Mouse (Mus musculus): ENCODE measurements around the gene Dph1.

Gene Dph1

DNA sequence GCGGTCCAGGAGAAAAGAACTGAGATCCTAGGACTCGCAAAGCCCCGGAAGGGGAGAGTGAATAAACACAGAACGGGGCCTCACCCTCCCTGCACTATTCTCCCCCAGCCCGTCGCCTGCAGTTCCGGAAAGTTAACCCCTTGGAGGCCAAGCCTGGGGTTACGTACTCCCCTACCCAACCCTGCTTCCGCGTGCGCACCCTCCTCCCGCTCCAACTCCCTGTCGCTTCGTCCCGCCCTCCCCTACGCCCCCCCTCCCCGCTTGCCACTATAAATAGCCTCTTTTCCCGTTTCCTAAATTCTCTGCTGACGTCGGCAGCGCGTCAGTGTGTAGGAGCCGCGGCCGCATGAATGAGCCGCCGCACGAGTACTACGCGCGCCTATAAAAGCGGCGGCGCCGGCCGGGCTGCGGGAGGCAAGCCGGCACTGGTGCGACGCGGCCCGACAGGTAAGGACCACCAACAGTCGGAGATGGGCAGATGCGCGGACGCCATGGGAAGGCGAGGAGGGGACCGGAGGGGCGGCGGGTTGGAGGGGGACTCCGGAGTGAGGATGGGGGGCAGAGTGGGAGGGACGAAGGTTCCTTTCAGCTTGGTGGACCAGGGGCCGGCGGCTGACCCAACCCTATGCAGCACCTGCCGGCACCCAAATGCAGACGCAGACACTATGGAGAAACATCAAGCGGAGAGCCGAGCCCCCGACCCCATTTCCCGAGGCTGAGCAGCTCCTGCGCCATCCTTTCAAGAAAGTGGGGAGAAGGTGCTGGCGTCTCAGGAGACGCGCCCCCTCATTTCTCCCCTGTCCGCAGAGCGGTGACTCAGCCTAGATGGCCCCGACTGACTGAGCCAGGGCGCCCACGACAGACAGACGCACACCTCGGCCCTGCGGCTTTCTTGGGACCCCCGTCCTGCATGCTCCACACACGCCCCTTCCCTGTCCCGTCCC, 18.6 kb downstream of the Dph1 start:
- DNase-seq = peak; percentile 43 to 49

DNA sequence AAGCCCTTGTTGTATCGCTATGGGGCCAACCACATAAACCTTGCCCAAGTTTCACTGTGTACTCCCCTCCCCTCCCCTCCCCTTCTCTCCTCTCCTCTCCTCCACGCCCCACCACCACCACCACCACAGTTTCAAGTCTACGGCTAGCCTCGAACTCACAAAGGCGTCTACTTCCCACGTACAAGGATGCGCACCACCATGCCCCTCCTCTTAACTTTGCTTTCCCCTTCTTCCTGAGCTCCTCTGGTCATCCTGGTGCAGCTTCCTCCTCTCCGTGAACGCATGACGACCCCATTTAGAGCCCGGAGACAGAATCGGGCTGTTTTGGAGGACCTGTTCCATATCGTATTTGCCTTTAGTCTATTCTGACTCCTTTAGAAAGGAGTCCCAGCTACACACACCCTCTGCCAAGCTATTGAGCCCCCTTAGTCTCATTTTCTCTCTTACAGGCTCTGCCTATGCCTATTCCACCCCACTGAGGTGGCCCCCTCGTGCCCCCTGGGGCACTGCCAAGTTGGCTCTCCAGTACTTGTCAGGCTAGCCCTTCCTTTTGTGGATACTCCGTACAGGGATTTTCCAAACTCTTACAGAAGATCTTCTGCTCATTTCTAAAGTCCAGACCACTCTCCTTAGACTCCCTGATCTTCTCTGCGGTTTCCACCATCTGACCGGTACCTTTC, 19.7 kb downstream of the Dph1 start:
- DNase-seq = peak in 1 of 2 experiments; percentile 20

DNA sequence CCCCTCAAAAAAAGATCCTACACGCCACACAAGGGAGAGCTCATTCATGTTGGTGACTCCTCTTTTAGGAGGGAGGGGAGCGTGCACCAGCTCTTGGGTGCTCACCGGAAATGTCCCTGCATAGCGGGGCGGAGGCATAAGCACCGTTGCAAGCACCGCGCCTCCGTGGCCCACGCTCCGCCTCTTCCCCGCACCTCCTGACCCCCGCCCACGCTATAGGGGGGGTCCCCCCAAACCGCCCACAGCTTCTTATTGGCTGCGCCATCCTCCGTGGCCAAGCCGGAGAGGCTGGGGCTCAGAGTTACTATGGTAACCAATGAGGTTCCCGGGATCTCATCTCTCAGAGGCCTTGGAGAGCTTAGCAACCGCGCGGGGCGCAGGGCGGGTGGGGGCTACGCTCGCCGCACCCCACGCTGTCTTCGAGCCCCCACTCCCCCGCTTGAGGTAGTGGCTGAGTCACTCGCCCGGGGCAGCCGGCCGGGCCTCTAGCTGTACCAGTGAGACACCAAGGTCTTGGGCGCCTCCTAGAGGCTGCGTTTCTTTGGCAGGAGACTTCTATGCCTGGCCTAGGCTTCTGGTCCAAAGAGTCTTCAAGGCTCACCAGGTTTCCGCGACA, 20.8 kb downstream of the Dph1 start:
- peak; percentile 92 to 93 for DNase-seq

DNA sequence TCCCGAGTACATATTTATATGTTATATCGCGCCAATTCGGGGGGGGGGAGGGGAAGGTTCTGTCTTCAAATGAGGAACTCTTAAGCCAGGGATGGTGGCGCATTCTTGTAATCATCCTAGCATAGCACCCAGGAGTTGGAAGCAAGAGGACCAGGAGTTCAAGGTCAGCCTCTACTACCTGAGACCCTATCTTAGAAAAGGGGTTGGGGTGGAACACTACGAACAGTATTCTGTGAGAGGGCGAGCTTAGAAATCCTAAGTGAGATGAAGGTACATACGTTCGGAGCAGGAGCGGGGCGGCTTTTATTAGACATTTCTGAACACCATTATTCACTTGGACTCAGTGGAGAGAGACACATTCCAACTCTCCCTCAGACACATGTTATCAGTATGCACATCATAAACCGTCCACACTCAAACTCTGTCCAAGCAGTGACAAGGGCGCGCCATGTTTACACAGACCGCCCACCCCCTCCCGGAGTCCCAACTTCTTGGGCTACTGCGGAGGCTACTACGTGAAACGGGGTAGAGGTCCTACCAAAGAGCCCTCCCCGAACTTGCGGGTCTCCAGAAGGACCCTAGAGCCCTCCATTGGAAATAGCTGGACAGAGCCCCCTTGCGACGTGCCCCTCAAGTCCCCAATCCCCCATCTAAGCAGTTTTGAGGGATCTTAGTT, 21.5 kb downstream of the Dph1 start, which contains the start of gene Hic1:
TSS of gene Hic1 (minus strand) at position 115 of the 676 bp plus-strand sequence.
- DNase-seq = peak; percentile 45 to 60

DNA sequence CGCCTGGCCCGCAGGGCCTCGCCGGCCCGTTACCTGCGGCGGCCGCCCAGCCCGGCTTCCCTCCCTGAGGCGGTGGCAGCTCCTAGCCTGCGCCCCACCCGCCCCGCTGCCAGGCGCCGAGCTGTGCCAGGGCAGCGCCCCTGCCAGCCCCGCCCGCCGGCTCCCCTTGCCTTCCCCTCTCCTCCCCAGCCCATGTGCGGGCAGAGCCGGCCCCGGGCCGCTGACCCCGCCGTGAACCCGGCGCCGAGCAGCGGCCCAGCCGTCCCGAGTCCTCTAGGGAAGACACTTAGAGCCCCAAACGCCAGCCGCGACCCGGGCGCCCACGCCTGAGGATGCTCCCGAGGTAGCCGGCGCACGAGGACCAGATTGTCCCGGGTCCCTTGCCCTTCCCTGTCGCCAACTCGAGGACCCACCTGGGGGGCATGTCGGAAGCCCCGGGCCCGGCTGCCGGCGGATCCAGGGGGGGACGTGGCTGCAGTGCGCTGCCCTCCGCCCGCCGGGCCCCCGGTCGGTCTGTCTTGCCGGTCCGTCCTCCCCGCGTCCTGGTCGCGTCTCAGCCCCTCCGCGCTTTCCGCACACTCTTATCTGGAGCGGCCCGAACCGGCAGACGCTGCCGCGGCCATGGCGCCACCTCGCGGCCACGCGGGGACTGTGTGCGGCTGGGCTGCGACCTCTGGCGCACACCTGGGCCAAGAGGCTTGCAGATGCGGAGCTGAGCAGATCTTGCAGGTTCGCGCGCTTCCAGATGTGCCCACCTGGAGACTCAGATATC, 22.3 kb downstream of the Dph1 start:
- peak; percentile 91 to 92 for DNase-seq

DNA sequence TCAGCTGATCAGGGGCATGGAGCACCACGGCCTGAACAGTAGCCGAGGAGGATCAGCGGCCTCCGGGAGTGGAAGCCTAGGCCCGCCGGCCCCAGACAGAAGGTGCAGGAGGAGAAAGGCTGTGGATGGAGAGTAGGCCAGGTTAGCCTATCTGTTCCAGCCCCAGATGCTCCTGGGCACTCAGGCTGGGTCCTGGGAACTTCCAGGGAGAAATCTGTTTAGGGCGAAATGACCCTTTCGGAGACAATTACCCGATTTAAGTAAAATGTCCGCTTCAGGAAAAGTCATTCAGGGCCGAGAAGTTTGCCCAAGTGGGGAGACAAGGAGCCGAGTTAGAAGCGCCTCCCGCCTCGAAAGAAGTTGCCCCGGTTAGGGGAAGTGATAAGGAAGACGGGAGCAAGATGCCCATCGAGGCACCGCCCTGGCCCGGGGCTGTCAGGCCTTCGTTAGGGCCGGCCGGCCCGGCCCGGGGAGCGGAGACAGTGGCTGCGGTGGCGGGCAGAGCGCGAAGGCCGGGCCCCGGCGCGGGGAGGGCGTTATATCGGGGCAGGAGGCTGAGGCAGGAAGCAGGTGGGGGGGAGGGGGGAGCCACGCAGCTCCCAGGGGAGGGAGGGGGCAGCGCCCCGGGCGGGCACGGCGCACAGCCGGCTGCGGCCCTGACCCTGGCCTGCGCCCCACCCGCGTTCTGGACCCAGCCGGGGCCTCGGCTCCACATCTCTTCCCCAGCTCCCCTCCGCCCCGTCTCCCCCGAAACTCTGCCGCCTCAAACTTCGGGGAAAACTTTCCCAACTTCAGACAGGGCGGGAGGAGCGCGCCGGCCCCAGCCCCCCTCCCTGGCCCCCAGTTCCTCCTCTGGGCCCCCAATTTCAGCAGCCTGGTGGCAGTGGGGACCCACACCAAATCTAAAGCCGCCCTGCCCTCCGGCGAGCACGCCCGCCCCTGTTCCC, 23.1 kb downstream of the Dph1 start:
- peak; percentile 56 to 74 for DNase-seq

DNA sequence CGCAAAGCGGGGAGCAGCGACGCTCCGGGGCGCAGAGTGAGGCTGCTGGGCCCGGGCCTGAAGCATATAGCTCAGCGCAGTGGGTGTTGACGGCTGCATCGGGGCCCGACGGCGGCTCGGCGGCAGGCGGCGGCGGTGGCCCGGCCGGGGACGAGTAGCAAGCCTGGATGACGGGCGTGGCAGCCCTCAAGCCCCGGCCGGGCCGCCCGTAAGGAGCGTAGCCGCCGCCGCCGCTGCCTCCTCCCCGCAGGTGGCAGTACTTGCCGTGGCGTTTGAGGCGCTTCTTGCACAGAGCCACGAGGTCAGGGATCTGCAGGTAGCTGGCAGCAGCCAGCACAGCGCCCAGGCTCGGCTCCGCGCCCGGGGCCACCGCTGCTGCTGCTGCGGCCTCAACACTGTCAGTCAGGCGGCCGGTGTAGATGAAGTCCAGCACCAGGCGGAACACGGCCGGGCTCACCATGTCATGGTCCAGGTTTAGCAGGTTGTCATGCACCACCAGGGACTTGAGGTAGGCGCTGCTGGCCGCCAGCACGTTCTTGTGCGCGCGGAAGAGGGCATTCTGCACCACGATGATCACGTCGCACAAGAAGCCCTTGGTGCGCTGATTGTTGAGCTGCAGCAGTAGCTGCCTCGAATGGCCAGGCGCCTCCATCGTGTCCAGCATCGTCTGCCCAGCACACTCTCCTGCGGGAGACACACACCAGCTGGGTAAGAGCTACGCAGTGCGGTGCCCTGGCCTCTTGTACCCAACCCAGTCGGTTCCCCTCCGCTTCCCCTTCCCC, 24.0 kb downstream of the Dph1 start:
- peak; percentile 61 to 72 for DNase-seq

GRCm38 (mm10) chr11:75166193-75166842, 24.7 kb downstream of the Dph1 start:
- DNase-seq = no peak

GRCm38 (mm10) chr11:75165441-75166192, 25.4 kb downstream of the Dph1 start:
- peak; percentile 89 to 91 for DNase-seq

- peak; percentile 49 to 50 for DNase-seq
Observed at GRCm38 (mm10) chr11:75164750-75165149, 26.3 kb downstream of the Dph1 start.

GRCm38 (mm10) chr11:75164051-75164450, 27.0 kb downstream of the Dph1 start:
- DNase-seq = no peak

DNA sequence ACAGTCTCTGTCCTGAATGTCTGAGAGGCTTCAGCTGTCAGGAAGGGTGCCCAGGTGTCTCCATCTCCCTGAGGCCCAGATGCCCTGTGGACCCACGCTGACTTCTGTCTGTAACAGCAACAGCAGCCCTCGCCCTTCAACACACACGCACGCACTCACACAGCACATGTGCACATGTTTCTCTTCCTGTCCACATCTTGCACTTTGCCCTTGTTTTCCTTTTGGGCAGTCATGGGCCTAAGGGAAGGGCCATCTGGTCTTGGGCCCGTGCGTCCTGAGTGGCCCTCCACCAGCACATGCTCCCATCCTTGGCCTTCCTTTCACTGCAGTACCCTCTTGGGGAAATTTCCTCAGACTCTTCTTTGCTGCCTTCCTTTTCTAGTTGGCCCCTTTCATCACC, 27.7 kb downstream of the Dph1 start:
- DNase-seq = peak in 1 of 2 experiments; percentile 11

GRCm38 (mm10) chr11:75162591-75163080, 28.4 kb downstream of the Dph1 start:
- peak in 1 of 2 experiments; percentile 10 for DNase-seq

GRCm38 (mm10) chr11:75161417-75162008, 29.5 kb downstream of the Dph1 start:
- DNase-seq = peak; percentile 61 to 89

DNA sequence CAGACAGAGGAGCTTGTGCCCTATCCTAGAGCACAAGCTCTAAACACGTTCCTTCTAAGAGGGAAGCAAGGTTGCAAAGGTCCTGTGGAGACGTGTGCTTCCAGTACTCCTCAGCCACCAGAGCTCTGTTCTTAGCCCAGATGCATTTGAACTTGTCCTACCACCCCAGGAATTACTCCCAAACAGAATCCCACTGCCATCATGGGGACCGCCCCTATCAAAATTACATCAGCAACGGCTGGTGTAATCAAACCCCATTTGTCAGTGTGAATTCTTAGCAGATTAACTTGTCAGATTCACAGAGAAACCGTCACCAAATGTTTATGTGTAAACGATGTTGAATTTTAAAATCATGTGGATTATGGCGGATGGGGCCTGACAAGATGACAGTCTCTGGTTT, 30.1 kb downstream of the Dph1 start:
- DNase-seq = peak; percentile 7 to 19

DNA sequence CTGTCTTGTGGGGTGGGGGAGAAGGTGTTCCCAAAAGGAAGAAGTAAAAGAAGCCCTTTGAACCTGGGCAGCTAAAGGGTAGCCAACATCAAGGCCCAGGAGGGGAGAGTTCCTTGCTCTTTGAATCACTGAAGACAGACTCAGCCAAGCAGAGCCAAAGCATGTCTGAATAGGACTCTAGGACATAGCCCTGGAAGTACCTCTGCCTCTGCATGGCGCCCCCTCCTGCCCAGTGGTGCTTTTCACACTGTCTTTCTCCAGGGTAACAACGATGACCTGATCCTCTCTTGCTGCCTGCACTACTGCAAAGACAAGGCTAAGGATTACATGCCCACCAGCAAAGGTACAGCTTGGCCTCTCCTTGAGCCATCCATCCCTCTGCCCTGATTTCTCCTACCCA, 31.5 kb downstream of the Dph1 start:
- peak; percentile 63 to 67 for DNase-seq

DNA sequence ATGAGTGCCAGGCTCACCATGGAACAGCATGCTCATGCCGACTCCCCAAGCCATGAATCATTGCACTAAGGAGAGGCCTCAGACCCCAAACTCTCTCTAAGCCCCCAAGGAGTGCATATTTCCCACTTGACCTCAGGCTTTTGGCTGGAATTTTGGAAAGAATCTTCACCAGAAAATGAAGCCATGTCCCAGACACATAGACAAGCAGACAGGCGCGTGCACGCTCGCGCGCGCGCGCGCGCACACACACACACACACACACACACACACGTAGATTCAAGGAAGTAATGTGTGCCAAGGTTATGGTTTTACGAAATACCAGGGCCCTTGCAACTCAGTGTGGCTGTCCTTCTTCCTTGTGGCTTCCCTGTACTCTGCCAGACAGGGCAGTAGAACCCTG, 32.6 kb downstream of the Dph1 start:
- peak; percentile 54 to 76 for DNase-seq

GRCm38 (mm10) chr11:75157901-75158300, 33.1 kb downstream of the Dph1 start:
- peak in 1 of 2 experiments; percentile 6 for DNase-seq
